Mouse (Mus musculus) midbrain, embryonic 10.5 days (tissue): ENCODE measurements around the gene Gng2. TPM values are rescaled to one million over a fixed set of nuclear protein-coding genes. Genes with fewer than 3 reads are reported as not detected.

Experiments used
- polyA plus RNA-seq: library from polyadenylated mRNA; unstranded; fragments of >200 nt; fragmentation: Nextera tagmentation; extraction: Ambion mirVana; gene quantifications from 2 replicates; pipeline ENCODE4 v1.2.1, GENCODE M21; 2016

The Gng2 gene
- polyA plus RNA-seq, 1 experiment from 2014 or later = 82.4 TPM

Other genes with a start within 250 kb of the Gng2 start
- gene Nid2, start 226.4 kb downstream of the Gng2 start, polyA plus RNA-seq = 41.0 and 41.6 TPM in 2 replicates
- gene Rtraf, start 153.8 kb downstream of the Gng2 start, polyA plus RNA-seq = 221 and 237 TPM in 2 replicates
- 10.2 and 11.3 TPM in 2 replicates for gene Saysd1, start 160.9 kb upstream of the Gng2 start, polyA plus RNA-seq
- gene Kcnk5, start 204.2 kb upstream of the Gng2 start, polyA plus RNA-seq = 10.2 TPM in 2 replicates